Mouse (Mus musculus): ENCODE results near the gene Hexim2. TPM values are rescaled to one million over a fixed set of nuclear protein-coding genes. Genes with fewer than 3 reads are reported as not detected.
A peak's percentile ranks its signal among the peaks of the same experiment; 100 is the strongest.

The Hexim2 gene
- polyA plus RNA-seq, 1 experiment from 2014 or later = 20.8 TPM

DNA sequence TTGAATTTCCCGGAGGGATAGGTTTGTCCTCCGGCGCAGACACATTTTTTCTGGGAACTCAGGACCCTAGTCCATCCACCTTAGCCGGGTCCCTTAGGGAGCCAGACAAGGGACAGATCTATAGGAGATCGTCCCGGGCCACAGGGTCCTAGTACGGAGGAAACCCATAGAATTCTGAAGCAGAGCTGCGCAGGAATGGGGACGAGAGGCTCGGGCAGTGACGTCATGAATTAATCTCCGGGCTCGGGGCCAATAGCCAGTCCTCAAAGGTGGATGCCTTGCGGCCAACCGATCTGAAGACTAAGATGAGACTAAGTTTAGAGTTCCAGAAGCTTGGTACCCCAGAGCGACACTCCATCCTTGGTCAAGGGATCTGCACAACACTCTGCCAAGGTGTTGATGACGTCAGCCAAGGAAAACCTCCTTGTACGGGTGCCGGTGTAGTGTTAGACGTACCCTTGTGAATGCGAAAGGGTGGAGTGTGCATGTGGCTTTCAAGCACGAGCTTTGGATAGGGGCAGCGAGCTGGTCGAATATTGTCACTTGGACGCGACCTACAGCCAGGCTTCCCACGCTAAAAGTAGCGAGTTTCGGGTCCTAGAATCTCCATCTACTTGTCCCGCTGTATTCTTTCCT is 30.2 kb upstream of the Hexim2 start:
- 3% methylated on average over 30 of the region's 30 CpGs for WGBS
- peak; percentile 42 for ATAC-seq (replicated peaks)
- Histone ChIP-seq H3K4me3 (peak overlapping the region; percentile 48), H3K4me2 (replicated peaks) (peak overlapping the region; percentile 83), H3K27ac (replicated peaks) (no peak overlapping the region), H3K36me3 (no peaks in the 10 kb centered on the region), H3K9ac (replicated peaks) (peak overlapping the region; percentile 44), H3K4me1 (peaks cover 22% of the 10 kb centered on the region), H3K9me3 (no peaks in the 10 kb centered on the region), H3K27me3 (peaks cover 21% of the 10 kb centered on the region; the same call in 1 of the 2 replicates)

DNA sequence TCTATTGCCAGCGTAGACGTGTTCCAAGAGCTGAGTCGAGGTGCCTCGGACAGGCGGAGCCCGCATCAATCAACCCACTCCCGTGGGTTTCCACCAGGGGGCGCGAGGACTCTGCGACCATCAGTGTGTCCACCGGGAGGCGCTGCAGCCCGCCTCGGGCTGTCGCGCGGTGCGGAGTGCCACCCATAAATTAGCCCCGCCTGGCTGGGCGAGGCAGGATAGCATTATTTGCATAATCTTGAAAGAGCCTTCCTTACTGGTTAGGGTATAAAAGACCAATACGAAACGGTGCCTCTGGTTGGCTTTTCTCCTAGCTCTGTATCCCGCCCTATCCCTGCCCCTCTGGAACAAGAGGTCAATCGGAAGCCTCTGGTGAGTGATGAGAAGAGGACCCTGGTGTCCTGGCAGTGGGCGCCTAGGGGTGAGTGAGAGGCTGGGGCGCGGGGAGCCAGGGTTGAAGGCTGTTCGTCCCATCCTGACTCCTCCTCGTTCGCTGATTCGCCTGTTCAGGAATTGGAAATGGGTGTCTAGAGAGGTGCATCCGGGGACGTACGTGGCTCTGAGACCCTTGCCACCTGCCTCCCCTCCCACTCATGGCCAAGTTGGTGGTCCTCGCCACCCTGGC is 29.4 kb upstream of the Hexim2 start:
- Histone ChIP-seq H3K27ac (replicated peaks) (no peak overlapping the region), H3K9me3 (no peaks in the 10 kb centered on the region), H3K4me2 (replicated peaks) (peak overlapping the region; percentile 83), H3K4me1 (peaks cover 22% of the 10 kb centered on the region), H3K27me3 (peaks cover 21% of the 10 kb centered on the region; the same call in 1 of the 2 replicates), H3K36me3 (no peaks in the 10 kb centered on the region), H3K9ac (replicated peaks) (peak overlapping the region; percentile 44), H3K4me3 (peak overlapping the region; percentile 48)
- peak; percentile 92 for ATAC-seq (replicated peaks)
- 1% methylated on average over 35 of the region's 35 CpGs for WGBS

DNA sequence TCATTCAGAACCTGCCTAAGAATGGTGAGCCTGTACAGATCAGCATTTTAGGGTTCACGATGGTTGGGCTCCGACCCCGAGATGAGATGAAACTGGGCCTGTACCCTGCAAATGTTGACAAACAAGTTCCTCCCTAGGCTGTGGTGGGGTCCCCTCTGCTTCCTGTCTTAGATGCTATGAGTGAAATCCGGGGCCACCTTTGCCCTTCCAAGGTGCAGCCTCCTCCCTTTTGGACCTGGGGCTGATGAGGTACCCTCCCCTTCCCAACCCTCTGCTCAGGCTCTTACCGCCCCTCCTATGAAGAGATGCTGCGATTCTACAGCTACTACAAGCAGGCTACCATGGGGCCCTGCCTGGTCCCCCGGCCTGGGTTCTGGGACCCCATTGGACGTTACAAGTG is 28.6 kb upstream of the Hexim2 start:
- peak overlapping the region; percentile 83 for H3K4me2 ChIP-seq (replicated peaks)
- H3K4me3 ChIP-seq = peak overlapping the region; percentile 48
- peaks cover 21% of the 10 kb centered on the region; the same call in 1 of the 2 replicates for H3K27me3 ChIP-seq
- no peak overlapping the region for H3K27ac ChIP-seq (replicated peaks)
- H3K4me1 ChIP-seq = peaks cover 22% of the 10 kb centered on the region
- no peak for ATAC-seq (replicated peaks)
- WGBS = 67% methylated on average over 8 of the region's 8 CpGs
- H3K36me3 ChIP-seq = no peaks in the 10 kb centered on the region
- 0 out of 2 replicates have a peak overlapping the region, but pooled peaks have one; percentile 22 for H3K9ac ChIP-seq (replicated peaks)
- no peaks in the 10 kb centered on the region for H3K9me3 ChIP-seq

DNA sequence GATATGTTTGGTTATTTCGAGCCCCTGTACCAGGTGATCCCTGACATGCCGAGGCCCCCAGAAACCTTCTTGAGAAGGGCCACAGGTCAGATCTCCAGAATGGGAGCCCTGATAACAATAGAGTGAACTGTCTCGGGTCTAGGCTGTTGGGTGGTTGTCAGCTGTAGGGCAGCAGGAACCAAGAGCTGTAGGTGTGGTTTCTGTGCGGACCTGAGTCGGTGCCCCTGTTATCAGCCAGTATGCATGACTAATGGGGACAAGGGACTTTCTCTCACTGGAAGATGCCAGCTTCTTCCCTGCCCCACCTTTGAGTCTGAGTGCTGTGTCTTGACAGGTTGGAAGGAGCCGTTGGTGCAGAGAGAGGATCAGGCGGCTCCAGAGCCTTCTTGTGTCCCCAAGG is 27.8 kb upstream of the Hexim2 start:
- ATAC-seq (replicated peaks) = no peak
- no peak overlapping the region for H3K27ac ChIP-seq (replicated peaks)
- 84% methylated on average over 7 of the region's 7 CpGs for WGBS
- peaks cover 22% of the 10 kb centered on the region for H3K4me1 ChIP-seq
- H3K9ac ChIP-seq (replicated peaks) = no peak overlapping the region
- no peaks in the 10 kb centered on the region for H3K9me3 ChIP-seq
- H3K4me3 ChIP-seq = no peak overlapping the region
- peaks cover 18% of the 10 kb centered on the region; the same call in 1 of the 2 replicates for H3K27me3 ChIP-seq
- H3K36me3 ChIP-seq = no peaks in the 10 kb centered on the region
- H3K4me2 ChIP-seq (replicated peaks) = no peak overlapping the region

DNA sequence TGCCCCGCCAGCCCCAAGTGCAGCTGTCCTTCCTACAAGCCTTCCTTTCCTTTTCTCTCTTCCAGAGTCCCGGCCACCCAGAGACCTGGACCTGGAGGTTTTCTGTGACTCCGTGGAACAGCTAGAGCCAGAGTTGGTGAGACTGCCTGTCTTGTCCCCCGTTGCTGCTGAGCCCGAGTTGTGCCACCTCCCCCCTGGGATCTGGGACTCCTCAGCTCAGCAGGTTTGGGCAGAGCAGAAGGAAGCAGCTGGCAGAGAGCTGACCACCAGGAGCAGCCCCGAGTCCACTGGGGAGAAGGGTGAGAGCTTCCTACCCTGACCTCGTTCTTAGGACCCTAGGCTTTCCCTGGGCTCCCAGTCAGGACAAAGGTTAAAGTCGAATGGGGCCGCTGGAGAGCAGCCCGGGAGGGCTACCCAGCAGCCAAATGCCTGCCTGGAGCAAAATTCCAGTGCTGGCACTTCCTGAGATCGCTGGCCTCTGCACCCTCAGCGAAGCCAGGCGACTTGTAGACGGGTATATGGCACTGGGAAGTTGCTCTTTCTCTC is 27.0 kb upstream of the Hexim2 start:
- Histone ChIP-seq H3K27me3 (peaks cover 12% of the 10 kb centered on the region; the same call in 1 of the 2 replicates), H3K4me1 (peaks cover 22% of the 10 kb centered on the region), H3K27ac (replicated peaks) (no peak overlapping the region), H3K9me3 (no peaks in the 10 kb centered on the region), H3K4me3 (no peak overlapping the region), H3K9ac (replicated peaks) (no peak overlapping the region), H3K4me2 (replicated peaks) (no peak overlapping the region), H3K36me3 (no peaks in the 10 kb centered on the region)
- ATAC-seq (replicated peaks) = no peak
- WGBS = 57% methylated on average over 14 of the region's 14 CpGs

DNA sequence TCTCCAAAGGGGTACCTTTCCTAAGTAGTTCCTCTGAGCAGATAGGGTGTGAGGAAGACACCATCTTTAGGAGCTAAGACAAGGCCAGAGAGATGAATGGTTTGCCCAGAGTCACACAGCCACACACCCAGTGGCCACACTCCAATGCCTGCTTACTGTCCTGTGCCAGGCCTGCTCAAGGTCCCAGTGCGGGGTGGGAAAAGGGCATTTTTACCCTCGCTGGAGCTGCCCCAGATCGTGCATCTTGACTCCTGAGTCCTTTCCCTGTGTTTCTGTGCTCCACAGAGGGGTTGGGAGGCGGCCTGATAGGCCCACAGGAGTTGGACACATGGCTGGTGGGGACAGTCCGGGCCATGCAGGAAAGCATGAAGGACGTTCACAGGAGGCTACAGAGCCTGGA is 26.4 kb upstream of the Hexim2 start:
- no peak overlapping the region for H3K4me3 ChIP-seq
- peaks cover 10% of the 10 kb centered on the region; the same call in 1 of the 2 replicates for H3K27me3 ChIP-seq
- ATAC-seq (replicated peaks) = no peak
- 80% methylated on average over 6 of the region's 6 CpGs for WGBS
- H3K4me2 ChIP-seq (replicated peaks) = no peak overlapping the region
- no peaks in the 10 kb centered on the region for H3K9me3 ChIP-seq
- H3K4me1 ChIP-seq = peaks cover 22% of the 10 kb centered on the region
- H3K27ac ChIP-seq (replicated peaks) = no peak overlapping the region
- no peak overlapping the region for H3K9ac ChIP-seq (replicated peaks)
- H3K36me3 ChIP-seq = no peaks in the 10 kb centered on the region

DNA sequence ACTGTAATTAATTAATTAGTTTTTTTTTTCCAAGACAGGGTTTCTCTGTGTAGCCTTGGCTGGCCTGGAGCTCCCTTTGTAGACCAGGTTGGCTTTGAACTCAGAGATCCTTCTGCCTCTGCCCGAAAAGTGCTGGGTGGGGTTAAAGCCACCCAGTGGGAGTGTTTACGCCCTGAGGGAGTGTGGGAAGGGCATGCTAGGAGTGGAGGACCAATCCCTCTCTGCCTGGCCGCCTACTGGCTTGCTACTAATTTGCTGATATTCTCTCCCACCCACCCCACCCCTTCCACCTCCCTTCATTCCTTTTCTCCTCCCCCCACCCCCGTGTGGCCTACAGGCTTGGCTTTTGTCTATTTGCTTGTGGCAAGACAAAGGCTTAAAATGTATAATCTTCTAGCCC is 25.8 kb upstream of the Hexim2 start:
- no peaks in the 10 kb centered on the region for H3K9me3 ChIP-seq
- peaks cover 10% of the 10 kb centered on the region for H3K27me3 ChIP-seq
- no peaks in the 10 kb centered on the region for H3K36me3 ChIP-seq
- peaks cover 16% of the 10 kb centered on the region for H3K4me1 ChIP-seq
- H3K4me3 ChIP-seq = no peak overlapping the region
- no peak for ATAC-seq (replicated peaks)
- H3K27ac ChIP-seq (replicated peaks) = no peak overlapping the region
- 53% methylated on average over 4 of the region's 4 CpGs for WGBS
- no peak overlapping the region for H3K9ac ChIP-seq (replicated peaks)
- no peak overlapping the region for H3K4me2 ChIP-seq (replicated peaks)

DNA sequence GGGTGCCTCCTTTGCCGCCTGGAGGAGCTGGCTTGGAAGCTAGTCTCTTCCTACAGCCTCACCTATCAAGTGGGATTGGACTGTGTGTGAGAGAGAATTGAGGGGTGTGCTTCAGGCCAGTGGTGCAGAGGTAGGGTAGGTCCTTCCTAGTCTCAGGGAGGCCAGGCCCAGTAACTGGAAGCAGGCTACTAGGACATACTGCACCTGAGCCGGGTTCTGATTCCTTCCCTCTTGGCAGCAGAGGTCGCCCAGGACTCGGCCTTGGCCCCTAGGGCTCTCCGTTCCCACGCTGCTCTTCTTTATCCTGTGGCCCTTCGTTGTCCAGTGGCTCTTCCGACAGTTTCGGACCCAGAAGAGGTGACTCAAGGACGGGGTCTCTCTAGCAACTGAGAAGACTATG is 20.9 kb upstream of the Hexim2 start:
- 25% methylated on average over 10 of the region's 10 CpGs for WGBS
- H3K9ac ChIP-seq (replicated peaks) = no peak overlapping the region

DNA sequence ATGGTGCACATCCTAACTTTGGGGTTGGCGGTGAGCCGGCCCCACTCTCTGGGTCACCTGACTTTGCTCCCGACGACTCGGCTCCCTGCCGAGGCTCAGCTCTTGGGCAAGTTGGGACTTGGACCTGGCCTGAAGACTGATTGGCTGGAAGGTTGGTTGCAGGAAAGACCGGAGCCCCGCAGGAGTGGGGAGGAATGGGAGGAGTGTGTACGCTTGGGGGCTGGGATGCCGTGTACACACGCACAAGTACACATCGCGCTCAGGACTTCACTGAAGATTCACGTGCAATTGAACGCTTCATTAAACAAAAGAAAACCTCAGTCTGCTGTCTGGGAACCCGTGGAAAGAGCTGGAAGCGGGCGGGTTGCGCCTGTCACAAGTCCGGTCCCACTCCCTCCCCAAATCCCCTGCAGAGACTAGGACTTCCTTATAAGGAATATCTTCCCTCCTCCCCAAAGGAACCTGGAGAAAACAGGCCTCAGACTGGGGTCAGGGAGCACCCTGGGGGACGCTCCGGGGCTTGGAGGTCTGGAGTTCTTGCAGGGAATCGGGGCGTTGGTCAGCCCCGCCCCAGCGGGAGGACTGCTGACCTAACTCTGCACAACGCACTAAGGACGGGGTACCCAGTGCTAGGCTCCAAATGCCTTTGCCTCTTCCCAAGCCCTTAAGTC is 20.2 kb upstream of the Hexim2 start:
- Histone ChIP-seq H3K27me3 (peaks cover 27% of the 10 kb centered on the region), H3K4me1 (peaks cover 27% of the 10 kb centered on the region), H3K9me3 (no peaks in the 10 kb centered on the region), H3K4me3 (peak overlapping the region; percentile 23), H3K36me3 (no peaks in the 10 kb centered on the region), H3K9ac (replicated peaks) (peak overlapping the region; percentile 11), H3K27ac (replicated peaks) (no peak overlapping the region), H3K4me2 (replicated peaks) (peak overlapping the region; percentile 47)
- 2% methylated on average over 28 of the region's 28 CpGs for WGBS
- ATAC-seq (replicated peaks) = no peak

More for the DNA sequence above, 20.9 kb upstream of the Hexim2 start:
- H3K9me3 ChIP-seq = no peaks in the 10 kb centered on the region
- peak overlapping the region; percentile 23; the same call in 1 of the 2 replicates for H3K4me3 ChIP-seq
- H3K36me3 ChIP-seq = no peaks in the 10 kb centered on the region
- ATAC-seq (replicated peaks) = no peak
- H3K4me2 ChIP-seq (replicated peaks) = no peak overlapping the region
- peaks cover 23% of the 10 kb centered on the region for H3K4me1 ChIP-seq
- H3K27ac ChIP-seq (replicated peaks) = no peak overlapping the region
- H3K27me3 ChIP-seq = peaks cover 27% of the 10 kb centered on the region

DNA sequence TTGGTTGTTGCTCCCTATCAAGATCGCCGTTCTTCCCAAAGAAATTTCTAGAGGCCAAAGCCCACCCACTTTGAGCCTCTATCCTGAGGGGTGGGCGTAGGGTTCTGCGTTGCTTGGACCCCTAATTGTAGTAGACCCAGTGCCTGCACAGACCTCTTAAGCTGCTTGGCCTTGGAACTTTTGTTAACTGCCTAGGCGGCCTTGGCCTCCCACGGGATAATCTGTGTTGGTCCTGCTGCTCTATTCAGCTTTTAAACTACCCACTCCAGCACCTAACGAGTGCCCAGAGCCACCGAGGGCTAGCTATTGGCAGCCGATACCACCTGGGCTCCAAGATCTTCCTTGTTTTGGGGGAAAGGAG is 19.7 kb upstream of the Hexim2 start:
- peak overlapping the region; percentile 47; the same call in 1 of the 2 replicates for H3K4me2 ChIP-seq (replicated peaks)
- H3K27ac ChIP-seq (replicated peaks) = no peak overlapping the region
- no peaks in the 10 kb centered on the region for H3K36me3 ChIP-seq
- H3K9ac ChIP-seq (replicated peaks) = 0 out of 2 replicates have a peak overlapping the region, but pooled peaks have one; percentile 1
- no peak for ATAC-seq (replicated peaks)
- peaks cover 27% of the 10 kb centered on the region for H3K27me3 ChIP-seq
- peak overlapping the region; percentile 23; the same call in 1 of the 2 replicates for H3K4me3 ChIP-seq
- peaks cover 32% of the 10 kb centered on the region for H3K4me1 ChIP-seq
- 9% methylated on average over 9 of the region's 9 CpGs for WGBS
- H3K9me3 ChIP-seq = no peaks in the 10 kb centered on the region

DNA sequence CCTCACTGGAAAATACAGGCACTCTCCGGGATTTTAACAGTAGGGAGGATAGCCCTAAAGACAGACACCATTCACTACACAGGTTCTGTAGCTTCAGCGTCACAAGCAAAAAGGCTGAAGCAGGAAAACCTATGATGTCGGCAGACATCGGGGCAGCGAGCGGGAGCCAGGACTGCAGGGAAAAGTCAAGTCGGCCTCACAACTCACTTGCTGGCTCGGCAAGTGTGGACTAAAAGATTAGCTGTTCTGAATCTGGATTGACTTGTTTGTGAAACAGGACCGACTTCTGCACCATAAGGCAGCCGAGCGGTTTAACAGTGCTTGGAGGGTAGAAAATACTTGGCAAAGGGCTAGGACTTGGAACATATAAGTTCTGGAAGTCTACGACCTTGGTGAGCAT is 19.2 kb upstream of the Hexim2 start:
- Histone ChIP-seq H3K27me3 (peaks cover 27% of the 10 kb centered on the region), H3K27ac (replicated peaks) (no peak overlapping the region), H3K9ac (replicated peaks) (0 out of 2 replicates have a peak overlapping the region, but pooled peaks have one; percentile 1), H3K4me2 (replicated peaks) (no peak overlapping the region), H3K4me1 (peaks cover 36% of the 10 kb centered on the region), H3K36me3 (no peaks in the 10 kb centered on the region), H3K4me3 (no peak overlapping the region), H3K9me3 (no peaks in the 10 kb centered on the region)
- WGBS = 30% methylated on average over 12 of the region's 12 CpGs
- no peak for ATAC-seq (replicated peaks)

DNA sequence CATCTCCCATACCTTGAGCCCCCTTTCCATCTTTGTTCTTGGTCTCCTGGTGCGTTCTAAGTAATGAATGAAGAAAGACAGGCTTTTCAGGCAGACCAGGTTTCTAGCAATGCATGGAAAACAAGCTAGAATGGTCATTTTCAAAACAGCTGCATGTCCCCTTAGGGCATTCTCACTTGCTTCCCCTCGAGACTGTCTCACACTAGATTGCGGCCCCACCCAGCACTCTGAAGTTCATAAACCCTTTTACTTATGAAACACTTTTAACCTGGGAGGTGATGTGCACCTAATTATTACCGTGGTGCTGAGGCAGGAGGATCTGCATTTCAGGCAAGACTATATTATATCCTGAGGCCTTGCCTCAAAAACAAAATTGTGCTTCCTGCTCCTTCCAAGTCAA is 18.5 kb upstream of the Hexim2 start:
- 74% methylated on average over 4 of the region's 4 CpGs for WGBS
- peaks cover 27% of the 10 kb centered on the region for H3K27me3 ChIP-seq

More for the DNA sequence above, 18.5 kb upstream of the Hexim2 start:
- no peak overlapping the region for H3K4me3 ChIP-seq
- H3K4me1 ChIP-seq = peaks cover 44% of the 10 kb centered on the region
- no peaks in the 10 kb centered on the region for H3K9me3 ChIP-seq
- no peak overlapping the region for H3K4me2 ChIP-seq (replicated peaks)
- no peaks in the 10 kb centered on the region for H3K36me3 ChIP-seq
- H3K27ac ChIP-seq (replicated peaks) = no peak overlapping the region
- no peak for ATAC-seq (replicated peaks)
- H3K9ac ChIP-seq (replicated peaks) = no peak overlapping the region
